8 mouse cellular contexts compared by ENCODE assay signal in genomic region chr14:47367461-47367860, GRCm38 (mm10). TPM values are rescaled to one million over a fixed set of nuclear protein-coding genes. Genes with fewer than 3 reads are reported as not detected.
DNase-seq lines count a peak whose midpoint lies in the region; ATAC-seq lines count a peak whose summit lies in the region.

Lgals3 (plus strand) TSS chr14:47367751.

- peak within 1 kb of the TSS; percentile 36 for H3K4me2 ChIP-seq in hindbrain, embryonic 15.5 days

- peak; percentile 91 for DNase-seq in ES-CJ7 (ENCODE audit: low read depth, low spot score)
- DNase-seq in layer of hippocampus, postnatal 36 days = peak; percentile 58 to 64
- DNase-seq in lung, postnatal 14 days = peak; percentile 22
- DNase-seq in retina, postnatal 7 days (ENCODE audit: low read depth, low spot score) = peak; percentile 36
- no peak for DNase-seq in T-cell, adult 2 months (ENCODE audit: low spot score)

- H3K36me3 ChIP-seq in hindbrain, embryonic 15.5 days = no peaks in the 10 kb centered on the region

- WGBS in hindbrain, embryonic 15.5 days = 33% methylated on average over 9 of the region's 9 CpGs

- H3K27me3 ChIP-seq in hindbrain, embryonic 15.5 days = no peaks in the 10 kb centered on the region

- ATAC-seq in activated CD4-positive, CD25-positive, alpha-beta regulatory T cell, adult 4 months = no peak
- ATAC-seq in erythroid progenitor cell, adult 5-6 weeks (replicated peaks; ENCODE audit: low FRiP score, poor library complexity, severe bottlenecking) = no peak
- peak; percentile 91 for ATAC-seq in hindbrain, embryonic 15.5 days (ENCODE audit: low FRiP score, low read depth)

- H3K9ac ChIP-seq in hindbrain, embryonic 15.5 days = no peak within 1 kb of the TSS

- H3K27ac ChIP-seq in hindbrain, embryonic 15.5 days (replicated peaks) = peak within 1 kb of the TSS; percentile 73

- no peak within 1 kb of the TSS for H3K4me3 ChIP-seq in hindbrain, embryonic 15.5 days

- no peaks in the 10 kb centered on the region for H3K9me3 ChIP-seq in hindbrain, embryonic 15.5 days

- peaks cover 19% of the 10 kb centered on the region for H3K4me1 ChIP-seq in hindbrain, embryonic 15.5 days (replicated peaks)

RNA-seq across cellular contexts. Expression of gene Lgals3, which starts in this region (rescaled TPM):
- polyA plus RNA-seq in activated CD4-positive, CD25-positive, alpha-beta regulatory T cell, adult 4 months (2017; shearing (Covaris generic)) = 10 to 100 TPM; 43.2 to 70.4 TPM
- total RNA-seq in erythroid progenitor cell, adult 5-6 weeks (2015; ENCODE audit: low replicate concordance) = 62.3 and 88.4 TPM in 2 replicates
- total RNA-seq in erythroid progenitor cell, adult 5-6 weeks (2017; ENCODE audit: low replicate concordance) = 15.1 and 15.7 TPM in 2 replicates
- polyA plus RNA-seq in hindbrain, embryonic 15.5 days (2015; fragmentation: Nextera tagmentation; extraction: Ambion mirVana) = 2.9 and 7.0 TPM in 2 replicates
- 1 to 10 TPM in 1 of 2 experiments, under 1 TPM in 1; 0.62 to 1.4 TPM for total RNA-seq in layer of hippocampus, postnatal 36 days (2021)

Comparison
In these comparisons a context has a peak if more than half of its experiments do, and no peak if none do; other contexts are left out.
1. RNA of gene Lgals3 (total RNA-seq): 15.1 to 88.4 TPM in erythroid progenitor cell, adult 5-6 weeks; 0.62 to 1.4 TPM in layer of hippocampus, postnatal 36 days; every median in the first group is over 4 times any median in the second.